Mouse (Mus musculus) brain, adult 2 months (tissue): ENCODE data around the gene Prdx5.

ENCODE experiments used
- DNase-seq: peaks from one replicate; pipeline ENCODE4 v3.0.0; 2011; ENCODE audit warnings: low read depth, low spot score

Prdx5 gene

DNA sequence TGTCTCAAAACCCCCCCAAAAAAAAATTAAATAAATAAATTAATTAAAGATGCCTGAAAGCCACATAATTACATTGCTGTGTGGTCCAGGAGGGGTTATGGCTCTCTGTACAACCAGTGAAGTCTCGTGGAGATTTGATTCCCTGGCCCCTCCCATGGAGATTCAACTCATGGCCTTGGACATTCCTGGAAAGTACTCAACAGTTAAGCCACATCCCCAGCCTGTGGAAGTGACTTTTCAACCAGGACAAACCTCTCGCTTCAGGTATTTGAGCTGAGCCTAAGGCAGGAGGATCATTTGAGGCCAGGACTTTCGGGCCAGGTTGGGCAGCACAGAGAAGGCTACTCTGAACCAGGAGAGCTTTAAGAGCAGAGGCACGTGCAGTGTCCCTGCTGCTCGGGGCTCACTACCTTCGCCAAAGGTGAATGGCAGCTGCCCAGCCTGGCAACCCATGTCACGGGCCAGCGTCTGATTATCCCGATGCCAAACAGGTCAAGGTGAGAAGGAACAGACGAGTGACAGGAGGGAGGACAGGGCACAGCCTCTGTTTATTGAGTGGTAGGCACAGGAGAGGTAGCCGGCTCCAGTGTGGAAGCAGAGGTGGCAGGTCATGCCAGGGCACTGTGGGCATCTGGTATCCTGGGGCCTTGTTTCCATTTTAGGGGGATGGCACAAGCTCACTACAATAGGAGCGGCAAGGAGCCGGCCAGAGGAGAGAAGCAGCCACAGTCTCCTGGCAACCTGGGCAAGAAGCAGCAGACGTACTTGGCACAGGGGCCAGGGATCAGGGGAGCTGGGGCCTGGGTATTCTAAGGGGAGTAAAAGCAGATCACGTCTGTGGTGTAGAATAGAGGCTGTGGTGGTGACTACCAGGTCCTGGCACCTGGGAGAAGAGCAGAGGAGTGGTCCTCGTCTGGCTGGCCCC lies 27.9 kb upstream of the Prdx5 start:
- peak; percentile 63 for DNase-seq

DNA sequence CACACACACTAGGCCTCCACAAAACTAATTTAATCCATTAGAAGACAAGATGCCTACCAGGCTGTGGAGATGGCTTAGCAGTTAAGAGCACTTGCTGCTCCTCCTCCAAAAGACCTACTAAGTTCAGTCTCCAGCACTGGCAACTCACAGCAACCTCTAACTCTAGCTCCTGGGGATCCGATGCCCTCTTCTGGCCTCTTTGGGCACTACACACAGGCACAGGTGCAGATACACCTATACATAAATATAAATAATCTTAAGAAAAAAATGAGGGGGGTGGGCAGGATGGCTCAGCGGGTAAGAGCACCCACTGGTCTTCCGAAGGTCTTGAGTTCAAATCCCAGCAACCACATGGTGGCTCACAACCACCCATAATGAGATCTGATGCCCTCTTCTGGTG lies 26.4 kb upstream of the Prdx5 start:
- no peak for DNase-seq

DNA sequence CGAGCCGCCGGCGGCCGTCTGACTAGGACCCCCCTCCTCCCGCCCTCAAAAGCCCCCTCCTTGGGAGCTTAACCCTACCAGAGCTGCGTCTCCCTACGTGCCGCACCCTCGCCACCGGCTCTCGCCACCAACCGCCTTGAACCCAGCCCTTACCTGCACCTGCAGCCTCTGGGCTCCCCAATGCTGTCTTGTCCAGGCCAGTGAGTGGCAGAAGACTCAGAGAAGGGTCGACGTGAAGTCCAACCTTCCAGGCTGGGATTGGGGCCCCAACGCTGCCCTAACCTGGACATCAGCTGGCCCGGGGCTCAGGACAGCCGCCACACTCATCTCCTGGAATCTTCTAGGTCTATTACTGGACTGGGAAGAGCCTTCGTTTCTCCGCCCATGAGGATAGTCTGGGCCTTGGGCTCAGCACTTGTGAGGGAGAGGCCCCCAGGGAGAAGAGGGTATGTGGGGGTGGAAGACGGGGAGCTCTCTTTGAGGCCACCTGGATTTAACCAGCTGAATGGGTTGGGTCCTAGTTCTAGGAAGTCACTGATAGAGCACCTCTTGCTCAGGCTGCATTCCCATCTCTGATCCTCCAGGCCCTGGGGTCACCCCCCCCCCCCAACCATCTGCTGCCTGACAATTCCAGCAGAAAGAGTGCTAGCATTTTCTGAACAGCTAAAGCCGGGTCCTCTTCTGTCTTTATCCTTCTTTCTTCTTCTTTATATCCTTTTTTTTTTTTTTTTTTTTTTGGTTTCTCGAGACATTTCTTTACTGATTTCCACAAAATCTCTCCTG lies 24.5 kb upstream of the Prdx5 start, which contains the start of gene Kcnk4:
Kcnk4 (minus strand) TSS at position 321 of the 783 bp plus-strand sequence.
- peak; percentile 44 for DNase-seq

- peak; percentile 84 for DNase-seq
Observed at GRCm38 (mm10) chr19:6933436-6934194, 23.7 kb upstream of the Prdx5 start.

GRCm38 (mm10) chr19:6933102-6933435 lies 23.2 kb upstream of the Prdx5 start:
- no peak for DNase-seq

DNA sequence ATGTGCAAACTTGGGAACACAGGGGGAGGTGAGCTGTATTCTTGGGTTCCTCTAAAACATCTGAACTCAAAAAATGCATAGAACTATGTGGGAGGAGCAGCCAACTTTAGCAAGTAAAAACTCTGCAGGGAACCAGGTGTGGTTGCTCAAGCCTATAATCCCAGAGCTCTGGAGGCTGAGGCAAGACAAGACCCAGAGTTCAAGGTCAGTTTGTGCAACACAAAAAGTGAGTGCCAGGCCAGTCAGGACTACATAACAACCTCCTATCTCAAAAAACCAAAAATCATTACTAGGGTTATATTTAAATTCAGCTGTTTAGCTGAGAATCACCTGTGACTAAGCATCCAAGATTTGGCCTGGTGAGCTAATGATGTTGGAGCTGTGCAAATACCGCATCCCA lies 22.1 kb upstream of the Prdx5 start:
- DNase-seq = no peak

- peak; percentile 37 for DNase-seq
Observed at GRCm38 (mm10) chr19:6931002-6931401, 21.1 kb upstream of the Prdx5 start.

- no peak for DNase-seq
Observed at GRCm38 (mm10) chr19:6928080-6928479, 18.2 kb upstream of the Prdx5 start.

DNA sequence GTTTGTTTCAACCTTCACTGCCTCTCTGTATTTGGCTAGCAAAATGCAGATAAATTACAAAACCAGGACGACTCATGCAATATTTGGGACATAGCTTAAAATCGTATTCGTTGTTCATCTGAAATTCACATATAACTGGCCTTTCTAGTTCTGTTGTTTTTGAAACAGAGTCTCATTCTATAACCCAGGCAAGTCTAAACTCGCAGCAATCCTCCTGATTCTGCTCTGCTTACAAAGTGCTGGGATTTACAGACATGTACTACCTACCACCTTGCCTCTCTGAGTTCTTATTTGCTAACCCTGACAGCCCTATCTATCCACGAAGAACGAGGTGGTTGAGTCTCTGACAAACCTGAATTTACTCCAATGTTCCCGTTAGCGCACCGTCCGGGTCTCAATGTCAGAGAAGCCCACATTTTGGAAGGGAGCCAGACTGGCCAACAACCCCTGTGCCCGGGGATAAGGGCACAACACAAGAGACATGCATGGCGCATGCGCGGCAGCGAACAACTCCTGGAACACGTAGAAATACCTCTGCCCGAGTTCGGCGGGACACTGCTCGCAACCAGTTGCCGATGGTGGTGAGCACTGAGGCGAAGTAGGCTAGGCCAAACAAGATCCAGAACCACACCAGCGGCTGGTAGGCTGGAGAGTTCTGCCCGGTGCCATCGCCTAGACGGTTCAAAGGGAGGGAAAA lies 16.8 kb upstream of the Prdx5 start:
- DNase-seq = no peak

GRCm38 (mm10) chr19:6925611-6926329 lies 15.9 kb upstream of the Prdx5 start:
- no peak for DNase-seq

DNA sequence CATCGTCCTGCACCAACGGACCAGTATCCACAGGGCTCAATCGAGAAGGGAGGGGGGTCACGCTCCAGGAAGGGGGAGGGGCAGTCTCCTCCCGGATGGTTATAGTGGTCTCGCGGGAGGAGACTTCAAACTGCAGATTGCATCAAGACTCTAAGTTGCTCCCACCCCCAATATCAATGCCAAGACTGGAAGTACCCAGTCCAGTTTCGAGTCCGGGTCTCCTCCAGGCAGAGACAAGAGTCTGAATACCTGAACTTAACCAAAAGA lies 15.3 kb upstream of the Prdx5 start, which contains the start of gene Catsperz:
Catsperz (minus strand) TSS at position 74 of the 267 bp plus-strand sequence.
- no peak for DNase-seq

GRCm38 (mm10) chr19:6924461-6925306 lies 14.8 kb upstream of the Prdx5 start:
- DNase-seq = peak; percentile 91

DNA sequence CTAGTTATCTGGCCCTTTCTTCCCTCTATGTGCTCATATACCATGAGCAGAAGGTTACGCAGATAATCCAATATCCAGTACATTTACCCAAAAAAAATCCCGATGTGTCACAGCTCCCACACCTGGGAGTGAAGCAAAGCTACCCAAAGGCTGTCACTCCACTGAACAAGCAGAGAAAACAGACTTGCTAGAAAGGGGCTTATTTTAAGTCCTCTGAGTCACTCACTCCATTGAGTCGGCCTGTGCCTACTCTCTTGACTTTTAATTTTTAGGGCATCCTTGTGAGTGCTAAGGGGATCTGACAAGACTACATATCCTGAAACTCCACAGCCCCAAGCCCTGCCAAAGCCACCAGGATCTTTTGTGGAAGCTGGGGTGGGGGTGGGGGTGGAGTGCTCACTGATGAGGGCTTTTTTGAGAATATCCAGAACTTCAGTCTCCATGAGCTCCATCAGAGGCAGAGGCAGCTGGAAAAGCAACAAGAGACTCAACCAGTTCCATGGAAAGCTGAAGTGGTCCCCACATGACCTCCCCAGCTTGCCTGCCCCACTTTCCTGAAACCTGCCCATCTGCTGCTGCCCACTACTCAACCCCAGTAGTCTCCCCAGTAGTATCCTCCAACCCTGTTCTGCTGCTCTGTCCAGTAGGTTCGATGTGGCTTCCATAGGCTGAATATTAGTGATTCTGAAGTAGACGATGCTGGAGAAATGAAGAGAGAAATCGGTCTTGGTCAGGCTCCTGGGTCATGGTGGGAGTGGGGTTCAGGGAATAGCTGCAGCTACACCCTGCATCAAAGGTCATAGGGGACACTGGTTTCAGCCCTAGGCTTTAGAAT lies 13.2 kb upstream of the Prdx5 start:
- peak; percentile 72 for DNase-seq

DNA sequence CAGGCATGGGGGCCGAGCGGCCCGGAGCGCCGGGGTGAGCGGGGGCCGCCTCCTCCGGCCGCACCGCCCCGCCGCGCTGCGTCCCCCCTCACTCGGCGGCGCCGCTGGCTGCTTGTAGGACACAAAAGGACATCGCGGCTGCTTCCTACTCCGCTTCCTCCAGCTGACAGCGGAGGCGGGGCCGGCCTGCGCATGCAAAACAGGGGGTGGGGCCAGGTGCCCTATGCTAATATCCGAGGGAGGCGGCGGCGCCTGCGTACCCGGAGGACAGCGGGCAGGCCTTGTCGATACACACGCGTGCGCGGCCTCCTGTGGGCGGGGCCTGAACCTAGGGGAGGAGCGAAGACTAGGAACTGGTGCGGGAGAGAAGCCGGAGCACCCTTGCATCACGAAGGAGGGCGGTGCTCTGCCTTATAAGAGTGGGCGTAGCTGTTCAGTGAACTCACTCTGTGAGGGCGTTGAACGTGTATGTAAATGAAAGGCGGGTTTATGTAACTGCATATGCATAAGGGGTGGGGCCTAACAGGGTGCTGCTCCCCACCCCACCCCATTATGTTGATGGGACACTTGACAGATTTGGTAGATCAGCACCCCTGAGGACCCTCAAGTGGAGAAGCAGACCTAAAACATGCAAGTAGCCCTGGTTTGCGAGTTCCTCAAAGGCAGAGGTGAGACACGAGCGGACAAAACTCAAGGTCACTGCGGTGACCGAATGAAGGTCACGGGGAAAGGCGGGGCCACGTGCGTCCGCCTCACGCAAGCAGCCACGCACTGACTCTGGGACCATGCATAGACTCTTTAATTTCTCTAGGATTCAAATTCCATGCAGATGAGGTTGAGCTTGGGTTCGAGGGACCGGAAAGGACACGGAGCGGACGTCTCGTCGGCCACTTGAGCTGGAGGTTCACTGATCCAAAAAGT lies 12.0 kb upstream of the Prdx5 start, which contains the start of gene Esrra:
Esrra (minus strand) TSS at position 167 of the 921 bp plus-strand sequence.
- peak; percentile 100 for DNase-seq

DNA sequence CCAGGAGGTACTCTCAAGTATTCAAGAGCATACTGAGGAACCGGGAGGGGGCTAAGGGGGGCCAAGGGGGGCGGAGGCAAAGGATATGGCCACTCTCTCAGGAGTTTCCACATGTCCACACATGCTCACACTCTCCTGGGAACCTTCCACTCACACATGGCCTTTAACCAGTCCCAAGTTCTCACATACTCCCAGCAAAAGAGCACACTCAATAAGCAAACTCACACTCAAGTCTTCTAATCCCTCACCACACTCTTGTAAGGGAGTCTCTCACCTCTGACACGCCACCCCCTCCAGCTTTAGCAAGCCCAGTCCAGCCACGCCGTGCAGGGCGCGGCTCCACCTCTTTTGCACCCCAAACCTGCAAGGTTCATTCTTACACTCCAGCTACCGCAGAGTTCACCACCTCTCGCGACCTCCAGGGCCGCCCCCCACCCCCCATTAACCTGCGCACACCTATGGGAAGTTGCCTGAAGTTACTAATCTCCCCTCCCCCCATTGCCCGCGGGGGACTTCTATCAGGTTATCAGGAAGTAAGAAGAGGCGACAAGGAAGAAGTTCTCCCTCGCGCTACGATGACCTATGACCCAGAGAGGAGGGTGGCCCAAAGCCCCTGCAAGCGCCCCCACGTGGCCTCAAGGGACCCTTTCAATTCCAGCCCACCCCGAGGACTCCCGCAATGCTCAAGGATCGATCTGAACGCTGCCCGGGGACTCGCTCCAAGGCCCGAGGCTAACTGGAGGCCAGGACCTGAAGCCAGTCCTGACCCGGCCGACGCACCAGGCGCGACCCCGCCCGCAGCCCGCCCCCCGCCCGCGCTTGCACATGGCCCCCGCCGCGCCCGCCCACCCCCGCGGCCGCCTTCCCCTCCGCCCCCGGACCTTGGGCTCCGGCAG lies 11.1 kb upstream of the Prdx5 start:
- peak; percentile 54 for DNase-seq

DNA sequence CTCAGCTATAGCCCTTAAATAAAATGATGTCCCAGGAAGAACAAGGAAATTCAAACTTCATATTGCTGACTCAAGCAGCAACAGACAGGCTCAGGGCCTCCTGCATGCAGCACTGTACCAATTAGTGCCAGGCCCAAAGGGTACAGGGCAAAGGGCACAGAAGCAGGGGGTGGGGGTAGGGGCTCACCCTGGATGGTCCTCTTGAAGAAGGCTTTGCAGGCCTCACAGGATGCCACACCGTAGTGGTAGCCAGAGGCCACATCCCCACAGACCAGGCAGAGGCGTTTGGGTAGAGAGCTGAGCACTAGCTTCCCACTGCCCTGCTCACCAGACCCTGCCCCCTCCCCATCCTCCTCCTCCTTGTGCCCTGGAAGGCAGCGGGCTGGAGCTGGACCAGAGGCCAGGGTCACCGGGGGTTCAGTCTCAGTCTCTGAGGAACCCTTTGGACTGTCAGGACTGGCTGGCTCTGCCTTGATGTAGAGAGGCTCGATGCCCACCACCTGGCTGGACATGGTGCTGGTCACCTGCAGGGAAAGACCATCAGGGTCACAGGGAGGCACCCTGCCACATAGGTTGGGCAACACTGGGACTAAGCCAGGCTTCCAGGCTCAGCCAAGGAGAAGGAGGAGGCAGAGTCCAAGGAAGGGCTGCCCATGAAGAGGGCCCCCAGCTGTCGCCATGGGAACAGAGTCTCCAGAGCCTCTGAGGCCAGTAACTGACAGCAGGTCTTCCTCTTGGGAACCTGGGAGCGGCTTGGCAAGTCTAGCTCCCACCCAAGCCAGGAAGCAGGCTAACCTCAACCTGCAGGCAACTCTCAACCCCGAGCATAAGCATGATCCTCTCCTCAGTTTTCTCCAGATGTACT lies 10.2 kb upstream of the Prdx5 start:
- DNase-seq = peak; percentile 55
